22 mouse cellular contexts compared by ENCODE assay signal in genomic region chr10:69246762-69247161, GRCm38 (mm10). TPM values are rescaled to one million over a fixed set of nuclear protein-coding genes. Genes with fewer than 3 reads are reported as not detected.
DNase-seq lines count a peak whose midpoint lies in the region; ATAC-seq and TF ChIP-seq lines count a peak whose summit lies in the region.
"Had no signal": no experiment of that assay in that cellular context is flagged by ENCODE, and none has a peak within 500 bp of the region (broad histone marks: within the 10 kb centered on the region; RNA-seq: fewer than 3 reads in every experiment).

No protein-coding gene starts in this region.

- peak overlapping the region; percentile 78 for H3K27ac ChIP-seq in gastrocnemius, adult 2 months
- H3K27ac ChIP-seq in layer of hippocampus, adult 2 months, result peak overlapping the region; percentile 32; the same call in 1 of the 2 replicates
- H3K27ac ChIP-seq: forebrain, embryonic 13.5 days; hindbrain, embryonic 10.5 days; left cerebral cortex, adult 2 months; limb, embryonic 10.5 days; macrophage; midbrain, embryonic 13.5 days had no signal

- peak; percentile 59 to 67 for ATAC-seq in hematopoietic stem cell, adult 5-6 weeks (replicated peaks in 1 of 2; ENCODE audit: insufficient read depth in 1 of 2, low FRiP score in 2 of 2, low TSS enrichment in 1 of 2, low read depth in 1 of 2, poor library complexity in 2 of 2, severe bottlenecking in 2 of 2)
- ATAC-seq: forebrain, embryonic 13.5 days; hindbrain, embryonic 16.5 days; intestine, postnatal 0 days; lung, postnatal 0 days; midbrain, embryonic 13.5 days had no signal

- DNase-seq in gastrocnemius, adult 2 months, result no peak
- no peak for DNase-seq in gastrocnemius, postnatal 36 days
- no peak for DNase-seq in layer of hippocampus, adult 2 months (ENCODE audit: low spot score in 2 of 2)
- no peak for DNase-seq in layer of hippocampus, adult 9-11 months
- no peak for DNase-seq in Muller cell, postnatal 12 days (ENCODE audit: inconsistent ontology term)
- no peak for DNase-seq in left cerebral cortex, postnatal 36 days (ENCODE audit: low spot score in 2 of 2)
- DNase-seq: adrenal gland, postnatal 25 days; cerebellum, adult 11-12 months; kidney, postnatal 4 days; right cerebral cortex, postnatal 14 days; thymus, postnatal 25 days had no signal

- no peak for TF ChIP-seq CTCF in gastrocnemius, adult 2 months (IDR thresholded peaks at IDR 0.05)
- no peak for TF ChIP-seq CTCF in layer of hippocampus, adult 2 months (conservative IDR thresholded peaks at IDR 0.05)

- H3K4me3 ChIP-seq in gastrocnemius, adult 2 months, result peak overlapping the region; percentile 52
- H3K4me3 ChIP-seq in layer of hippocampus, adult 2 months, result no peak overlapping the region
- H3K4me3 ChIP-seq: forebrain, embryonic 13.5 days; hindbrain, embryonic 10.5 days; left cerebral cortex, adult 2 months; limb, embryonic 10.5 days; midbrain, embryonic 13.5 days had no signal

- intact Hi-C loops in gastrocnemius, adult 2 months (cut with DNase I), result no loop called here
- intact Hi-C loops in gastrocnemius, postnatal 36 days (cut with DNase I), result no loop called here
- intact Hi-C loops in left cerebral cortex, postnatal 36 days (cut with DNase I), result no loop called here

RNA-seq across cellular contexts. Expression of gene A930033H14Rik, which starts 33.9 kb away (rescaled TPM):
- 1 to 10 TPM; 3.4 to 5.1 TPM for total RNA-seq in gastrocnemius, adult 2 months (2021)
- 1 to 10 TPM; 3.4 to 4.5 TPM for total RNA-seq in gastrocnemius, postnatal 36 days (2021)
- 1 to 10 TPM; 2.6 to 2.8 TPM for total RNA-seq in layer of hippocampus, adult 2 months (2021)
- 2.4 and 2.9 TPM in 2 replicates for total RNA-seq in hematopoietic stem cell, adult 5-6 weeks (2017)
- total RNA-seq in left cerebral cortex, postnatal 36 days (2021), result 1 to 10 TPM; 3.0 to 4.2 TPM
- total RNA-seq: monocyte, adult 5-6 weeks had no signal
